Mouse (Mus musculus) heart, postnatal 36 days (tissue): Measurements from ENCODE around the gene Fam13a. TPM values are rescaled to one million over a fixed set of nuclear protein-coding genes. Genes with fewer than 3 reads are reported as not detected.
A peak's percentile ranks its signal among the peaks of the same experiment; 100 is the strongest.

Source experiments
- DNase-seq, 2 experiments: peaks; one replicate each; pipeline ENCODE4 v3.0.0; 2021 to 2022
- intact Hi-C: fragments of 180-260 bp; cut with DNase I; formaldehyde crosslinking; loops from one replicate; pipeline ENCODE4 v1.15.1; 2025
- total RNA-seq, 2 experiments: library from RNA; stranded (reverse); gene quantifications; 2 replicates each; pipeline ENCODE4 v1.2.3; 2021

Gene Fam13a
- total RNA-seq = 10 to 100 TPM; 24.7 to 28.0 TPM

- peak; percentile 76 to 81 for DNase-seq
- intact Hi-C loops = loop anchor here (5.0 kb wide), 1 partner anchor 192 kb away; the partner anchor contains the start of gene Herc3
Observed at GRCm38 (mm10) chr6:59024164-59024724, at the start of gene Fam13a. Gene Fam13a, minus strand, starts transcription at chr6:59024549.

DNA sequence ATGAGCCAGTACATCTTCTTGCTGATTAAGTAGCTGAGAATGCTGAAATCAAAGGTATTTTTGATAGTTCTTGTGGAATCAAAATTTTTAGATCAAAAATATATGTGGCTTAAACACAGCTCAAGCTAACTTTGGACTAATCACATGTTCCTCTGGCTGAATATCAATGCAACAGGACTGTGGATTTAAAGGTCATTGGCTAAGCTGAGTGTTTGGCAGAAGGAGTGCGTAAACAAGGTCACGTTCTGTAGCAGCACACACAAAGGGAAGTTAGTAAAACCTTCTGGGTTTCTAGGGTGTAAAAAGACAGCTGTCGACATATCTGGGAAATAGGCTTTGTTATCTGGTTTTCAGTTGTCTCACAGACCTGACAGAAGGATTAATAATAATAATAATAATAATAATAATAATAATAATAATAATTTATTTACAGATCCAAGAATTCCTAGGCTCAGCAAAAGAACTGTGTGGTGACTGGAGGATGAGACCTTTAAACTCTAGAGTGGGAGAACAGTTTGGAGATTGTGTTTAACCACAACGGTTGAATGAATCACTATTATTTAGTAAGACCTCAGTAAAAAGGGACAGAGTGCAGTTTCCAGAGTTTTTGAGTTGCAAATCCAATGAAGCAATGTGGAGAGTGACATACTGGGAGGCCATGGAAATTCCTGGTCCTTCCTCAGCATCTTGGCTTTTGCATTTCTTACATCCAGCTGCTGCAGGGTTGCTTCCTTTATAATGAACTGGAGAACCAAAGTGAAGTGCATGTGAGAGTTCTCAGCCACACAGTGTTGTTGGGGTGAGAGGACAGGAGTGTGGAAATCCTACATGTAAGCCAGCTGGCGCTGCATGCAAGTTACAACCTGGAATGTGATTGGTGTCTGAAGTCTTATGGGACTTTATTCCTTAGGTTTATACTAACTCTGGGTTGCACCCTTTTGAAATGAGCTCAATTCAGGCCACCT, 48.0 kb upstream of the Fam13a start:
- intact Hi-C loops = no loop called here
- no peak for DNase-seq

DNA sequence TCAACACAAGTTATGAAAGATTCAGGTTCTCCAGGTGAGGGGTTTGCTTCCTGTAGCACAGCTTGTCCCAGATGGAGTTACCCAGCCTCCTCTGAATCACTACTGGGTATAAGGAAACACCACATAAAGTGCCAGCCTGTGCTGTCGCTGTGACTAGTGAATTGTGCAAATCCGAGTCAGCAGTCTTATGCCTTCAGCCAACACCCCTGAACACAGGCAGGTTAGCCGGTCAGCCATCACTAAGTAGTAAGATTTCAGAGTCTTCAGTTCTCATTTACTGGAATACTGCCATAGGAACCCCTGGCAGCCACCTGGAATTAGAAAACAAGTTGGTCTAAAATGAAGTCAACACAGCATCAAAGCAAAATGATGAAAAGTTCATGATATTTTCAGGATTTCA, 47.3 kb upstream of the Fam13a start:
- no peak for DNase-seq
- intact Hi-C loops = no loop called here

GRCm38 (mm10) chr6:59068187-59068586, 43.8 kb upstream of the Fam13a start:
- no peak for DNase-seq
- intact Hi-C loops = no loop called here

GRCm38 (mm10) chr6:59064440-59064839, 40.1 kb upstream of the Fam13a start:
- intact Hi-C loops = no loop called here
- no peak for DNase-seq

- intact Hi-C loops = no loop called here
- no peak for DNase-seq
Observed at GRCm38 (mm10) chr6:59053232-59053631, 28.9 kb upstream of the Fam13a start.

GRCm38 (mm10) chr6:59039719-59040118, 15.4 kb upstream of the Fam13a start:
- intact Hi-C loops = no loop called here
- DNase-seq = no peak

GRCm38 (mm10) chr6:59032748-59033147, 8.4 kb upstream of the Fam13a start:
- DNase-seq = no peak
- intact Hi-C loops = no loop called here

DNA sequence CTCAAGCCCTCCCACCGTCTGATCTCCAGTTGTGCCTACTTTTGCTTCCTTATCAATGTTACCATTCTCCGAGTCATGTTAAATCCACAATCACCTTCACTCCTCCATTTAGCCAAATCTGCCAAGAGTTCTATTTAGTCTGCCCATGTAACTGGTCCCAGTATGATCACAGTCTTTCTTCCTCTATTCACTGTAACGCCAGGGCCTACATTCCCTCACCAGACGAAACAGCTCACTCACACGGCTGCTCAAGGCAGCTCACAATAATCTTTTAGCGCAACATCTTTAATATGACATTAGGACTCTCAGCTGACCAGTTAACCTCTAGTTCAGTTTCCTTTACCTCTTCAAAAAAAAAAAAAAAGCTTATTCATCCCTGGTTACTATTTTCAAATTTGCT, 7.2 kb upstream of the Fam13a start:
- intact Hi-C loops = no loop called here
- no peak for DNase-seq

DNA sequence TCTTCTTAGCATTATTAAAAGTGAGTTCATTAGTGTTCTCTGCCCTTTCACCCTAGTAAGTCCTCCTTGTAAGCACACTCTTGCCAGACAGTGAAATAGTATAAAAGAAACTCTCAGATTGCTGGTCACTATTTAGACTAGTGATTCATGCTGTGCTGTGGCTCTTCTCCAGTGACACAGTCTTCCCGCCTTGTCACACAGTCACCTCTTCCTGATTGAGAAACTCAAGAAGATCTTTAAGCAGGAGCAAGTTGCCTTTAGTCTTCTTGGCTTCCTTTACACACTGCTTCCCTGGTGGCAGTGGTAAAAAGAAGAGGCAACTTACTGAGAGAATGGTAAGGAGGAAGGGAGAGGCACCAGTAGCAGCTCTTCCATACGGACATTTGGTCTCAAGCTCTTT, 6.3 kb upstream of the Fam13a start:
- intact Hi-C loops = no loop called here
- DNase-seq = no peak

DNA sequence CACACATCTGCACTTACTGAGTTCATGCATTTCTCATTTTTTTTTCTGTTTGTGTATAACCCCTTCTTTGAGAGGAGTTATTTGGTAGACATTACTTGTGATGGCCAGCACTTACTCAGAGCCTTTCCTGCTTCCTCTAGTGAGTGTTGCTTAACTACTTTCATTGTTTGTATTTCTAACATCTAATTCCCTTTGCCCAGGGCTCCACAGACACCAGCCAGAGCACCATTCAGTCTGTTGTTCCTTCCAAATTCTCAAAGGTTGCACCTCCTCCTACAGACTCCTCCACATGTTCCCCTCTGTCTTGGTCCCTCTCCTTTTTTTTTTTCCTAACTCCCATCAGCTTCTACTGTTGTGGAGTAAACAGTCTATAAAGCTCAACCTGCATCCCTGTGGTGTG, 5.7 kb upstream of the Fam13a start:
- no peak for DNase-seq
- intact Hi-C loops = no loop called here

DNA sequence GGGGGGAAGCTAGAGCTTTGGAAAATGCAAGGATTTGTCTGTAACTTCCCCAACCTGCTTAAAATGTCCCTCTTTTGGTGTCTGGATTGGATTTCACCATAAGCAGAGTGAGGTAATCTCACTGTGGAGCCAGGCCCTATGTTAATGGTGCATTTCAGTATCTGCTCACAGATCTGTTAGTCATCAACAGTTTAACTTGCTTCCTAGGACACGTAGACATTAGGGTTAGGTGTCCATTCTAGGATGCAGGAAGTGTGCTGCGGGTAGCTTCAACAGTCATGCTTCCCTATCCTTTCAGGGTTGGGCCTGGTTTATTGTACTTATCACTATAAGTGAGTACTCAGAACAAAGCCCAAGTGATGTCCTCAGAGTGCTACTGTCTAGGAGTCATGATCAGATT, 4.5 kb upstream of the Fam13a start:
- no peak for DNase-seq
- intact Hi-C loops = no loop called here

DNA sequence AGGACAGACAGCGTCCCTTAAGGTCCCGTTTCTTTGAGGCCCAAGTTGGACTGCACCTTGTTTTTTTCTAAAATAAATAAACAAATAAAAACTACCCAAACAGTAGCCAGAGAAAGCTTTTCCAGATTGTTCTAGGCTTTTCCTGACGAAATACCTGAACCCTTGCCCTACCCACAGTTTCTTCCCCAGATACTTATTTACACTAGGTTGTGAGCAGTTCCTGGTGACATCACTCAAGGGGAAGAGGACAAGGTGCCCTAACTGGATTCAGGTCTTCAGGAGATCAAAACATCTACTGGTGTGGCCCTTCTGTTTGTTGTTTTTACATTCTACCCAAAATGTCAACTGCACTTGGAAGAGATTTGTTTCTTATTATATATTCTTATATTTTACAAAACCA, 457 bp upstream of the Fam13a start:
- intact Hi-C loops = loop anchor here (5.0 kb wide), 1 partner anchor 193 kb away; the partner anchor contains the start of gene Herc3
- DNase-seq = no peak

DNA sequence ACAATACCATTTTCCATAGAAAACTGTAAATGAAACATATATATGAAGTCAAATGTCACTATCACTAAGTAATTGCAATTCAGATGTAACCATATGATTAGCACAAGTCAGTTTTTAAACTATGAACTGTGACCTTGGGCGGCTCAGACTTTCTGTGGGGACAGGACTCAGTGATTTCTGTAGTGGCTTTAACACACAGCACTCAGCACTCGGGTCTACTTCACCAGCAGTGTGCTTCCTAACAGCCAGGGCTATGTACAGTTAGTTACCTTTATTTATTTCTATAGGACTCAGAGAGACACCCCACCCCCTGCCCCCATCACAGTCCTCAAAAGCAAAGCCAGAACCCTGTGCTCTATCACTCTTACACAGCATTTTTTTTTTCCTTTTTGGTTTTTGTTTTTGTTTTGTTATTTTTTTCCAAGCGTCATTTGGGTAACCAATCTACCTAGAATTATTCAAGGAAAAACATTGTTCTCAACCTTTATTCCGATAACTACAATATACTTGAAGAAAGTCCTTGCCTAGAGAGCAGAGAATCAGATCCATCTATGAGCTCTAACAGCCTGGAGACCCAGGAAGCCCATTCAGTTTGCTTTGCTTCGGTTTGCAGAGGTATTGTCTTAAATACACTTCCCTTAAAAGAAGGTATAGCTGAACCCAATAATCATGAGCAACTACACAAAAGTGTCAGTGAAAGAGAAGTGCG, 740 bp downstream of the Fam13a start:
- intact Hi-C loops = loop anchor here (5.0 kb wide), 1 partner anchor 191 kb away; the partner anchor contains the start of gene Herc3
- DNase-seq = peak in 1 of 2 experiments; percentile 13

GRCm38 (mm10) chr6:59022621-59023020, 1.7 kb downstream of the Fam13a start:
- intact Hi-C loops = loop anchor here (5.0 kb wide), 1 partner anchor 190 kb away; the partner anchor contains the start of gene Herc3
- DNase-seq = peak in 1 of 2 experiments; percentile 13

- intact Hi-C loops = loop anchor here (1.0 to 5.0 kb wide), 2 partner anchors 160 to 188 kb away; partner anchors contain the start of gene Herc3
- DNase-seq = peak; percentile 32 to 39
Observed at GRCm38 (mm10) chr6:59020346-59020745, 4.0 kb downstream of the Fam13a start.

- no peak for DNase-seq
- intact Hi-C loops = loop anchor here (1.0 to 5.0 kb wide), 2 partner anchors 160 to 188 kb away; partner anchors contain the start of gene Herc3
Observed at GRCm38 (mm10) chr6:59019847-59020246, 4.5 kb downstream of the Fam13a start.

DNA sequence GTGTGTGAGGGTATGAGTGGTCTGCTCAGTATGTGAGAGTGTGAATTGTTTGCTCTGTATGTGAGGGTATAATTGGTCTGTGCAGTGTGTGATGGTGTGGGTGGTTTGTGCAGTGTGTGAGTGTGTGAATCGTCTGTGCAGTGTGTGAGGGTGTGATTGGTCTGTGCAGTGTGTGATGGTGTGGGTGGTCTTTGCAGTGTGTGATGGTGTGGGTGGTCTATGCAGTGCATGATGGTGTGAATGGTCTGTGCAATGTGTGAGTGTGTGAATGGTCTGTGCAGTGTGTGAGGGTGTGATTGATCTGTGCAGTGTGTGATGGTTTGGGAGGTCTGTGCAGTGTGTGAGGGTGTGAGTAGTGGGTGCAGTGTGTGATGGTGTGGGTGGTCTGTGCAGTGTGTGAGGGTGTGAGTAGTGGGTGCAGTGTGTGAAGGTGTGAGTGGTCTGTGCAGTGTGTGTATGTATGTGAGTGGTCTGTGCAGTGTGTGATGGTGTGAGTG, 8.0 kb downstream of the Fam13a start:
- intact Hi-C loops = no loop called here
- DNase-seq = no peak

GRCm38 (mm10) chr6:59014760-59015159, 9.6 kb downstream of the Fam13a start:
- intact Hi-C loops = no loop called here
- DNase-seq = no peak

DNA sequence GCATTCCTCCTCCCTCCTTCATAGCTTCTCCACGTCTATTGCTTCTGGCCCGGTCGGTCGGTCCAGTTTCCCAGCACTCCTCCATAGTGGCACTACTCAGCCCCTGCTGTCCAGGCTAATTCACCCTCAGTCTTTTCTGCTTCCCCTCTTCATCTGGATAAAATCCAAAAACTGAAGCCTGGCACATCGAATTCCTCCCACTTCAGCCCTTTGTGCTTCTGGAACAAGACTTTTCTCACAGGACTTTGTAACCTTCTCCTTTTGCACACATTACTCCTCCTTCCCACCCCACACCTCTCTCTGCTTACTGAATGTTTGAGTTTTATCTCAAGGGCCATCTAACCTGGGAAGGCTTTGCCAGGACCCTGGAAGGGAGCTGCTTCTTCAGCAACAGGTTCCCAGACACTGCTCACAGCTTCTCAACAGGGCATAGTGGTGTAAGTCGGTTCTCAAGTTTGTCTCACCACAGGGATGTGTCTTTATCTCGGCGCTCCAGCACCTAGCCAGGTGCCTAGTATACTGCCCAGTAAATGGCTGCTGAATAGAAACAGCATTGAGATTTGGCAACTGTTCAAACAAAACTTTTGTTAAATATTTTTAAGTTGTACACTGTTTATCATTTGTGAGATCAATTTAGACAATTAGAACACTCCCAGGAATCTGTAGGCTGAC, 10.1 kb downstream of the Fam13a start:
- intact Hi-C loops = no loop called here
- no peak for DNase-seq
